Mouse (Mus musculus) ES-Bruce4 (cell line): ENCODE data around the gene Zfp865. TPM values are rescaled to one million over a fixed set of nuclear protein-coding genes. Genes with fewer than 3 reads are reported as not detected.
"Not testable (repeated sequence)": the region's sequence is repeated elsewhere in the genome, so short reads cannot be mapped to it uniquely, and the experiment has no call there.

Experiments
- H3K27ac ChIP-seq: 2 replicates; pipeline ENCODE4 v1.5.1; 2012; ENCODE audit warnings: low read length, inconsistent platforms; ENCODE audit not compliant: insufficient read depth
- H3K27me3 ChIP-seq: 2 replicates; pipeline ENCODE4 v1.6.1; 2012; ENCODE audit warnings: mild to moderate bottlenecking, low read length, inconsistent platforms; ENCODE audit not compliant: control insufficient read depth, poor library complexity, insufficient read depth, severe bottlenecking
- H3K36me3 ChIP-seq: 2 replicates; pipeline ENCODE4 v1.6.1; 2012; ENCODE audit warnings: inconsistent platforms, mild to moderate bottlenecking, low read length, moderate library complexity; ENCODE audit not compliant: control insufficient read depth, poor library complexity, insufficient read depth, severe bottlenecking
- H3K4me1 ChIP-seq: one replicate; pipeline ENCODE4 v1.8.1; 2011; ENCODE audit warnings: low read length; ENCODE audit not compliant: control insufficient read depth, insufficient read depth
- H3K4me3 ChIP-seq: 2 replicates; pipeline ENCODE4 v1.5.1; 2011; ENCODE audit warnings: low read depth, mild to moderate bottlenecking, low read length
- H3K9ac ChIP-seq: 2 replicates; pipeline ENCODE4 v1.6.1; 2012; ENCODE audit warnings: low read depth, mild to moderate bottlenecking, inconsistent platforms; ENCODE audit not compliant: poor library complexity, severe bottlenecking
- H3K9me3 ChIP-seq: replicated peaks from 2 replicates; pipeline ENCODE4 v1.6.1; 2012; ENCODE audit warnings: mild to moderate bottlenecking, low read length, inconsistent platforms; ENCODE audit not compliant: control insufficient read depth, poor library complexity, insufficient read depth, severe bottlenecking
- CTCF ChIP-seq: IDR thresholded peaks from one replicate; pipeline ENCODE4 v1.8.1; 2011; ENCODE audit warnings: low read depth, low read length
- EP300 ChIP-seq: IDR thresholded peaks from 2 replicates; pipeline ENCODE4 v1.6.1; 2011; ENCODE audit warnings: low read depth, low read length; ENCODE audit not compliant: insufficient read depth
- POLR2A ChIP-seq: IDR thresholded peaks from one replicate; pipeline ENCODE4 v1.8.1; 2011; ENCODE audit warnings: low read length; ENCODE audit not compliant: insufficient read depth
- polyA plus RNA-seq: library from polyadenylated mRNA; stranded (reverse); fragments of >200 nt; gene quantifications from 2 replicates; pipeline ENCODE4 v1.2.4, GENCODE M21; 2011; ENCODE audit warnings: low read depth; ENCODE audit not compliant: missing spikeins, insufficient read depth, insufficient read length

The Zfp865 gene
- polyA plus RNA-seq, 1 experiment: 23.0 TPM

DNA sequence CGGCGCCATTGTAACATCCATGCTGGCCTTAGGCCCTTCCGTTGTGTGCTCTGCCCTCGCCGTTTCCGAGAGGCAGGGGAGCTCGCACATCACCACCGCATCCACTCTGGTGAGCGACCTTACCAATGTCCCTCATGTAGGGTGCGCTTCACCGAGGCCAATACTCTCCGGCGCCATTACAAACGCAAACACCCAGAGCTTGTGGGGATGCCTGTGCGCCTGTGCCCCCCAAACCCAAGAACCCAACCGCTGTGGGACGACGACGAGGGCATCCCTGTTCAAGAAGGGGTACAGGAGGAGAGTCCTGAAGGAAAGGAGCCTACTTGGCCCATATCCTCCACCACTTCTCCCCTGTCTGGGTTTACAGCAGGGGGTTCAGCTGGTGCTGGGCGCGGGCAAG lies 2.2 kb upstream of the Zfp865 start:
- H3K9me3 ChIP-seq: no peaks in the 10 kb centered on the region
- peaks cover 3% of the 10 kb centered on the region for H3K4me1 ChIP-seq
- TF ChIP-seq POLR2A: no peak
- TF ChIP-seq EP300: no peak
- H3K9ac ChIP-seq: peak overlapping the region; percentile 17; the same call in 1 of the 2 replicates
- H3K4me3 ChIP-seq: peak overlapping the region; percentile 5
- no peaks in the 10 kb centered on the region for H3K27me3 ChIP-seq
- peak overlapping the region; percentile 70; the same call in 1 of the 2 replicates for H3K27ac ChIP-seq
- no peaks in the 10 kb centered on the region for H3K36me3 ChIP-seq

DNA sequence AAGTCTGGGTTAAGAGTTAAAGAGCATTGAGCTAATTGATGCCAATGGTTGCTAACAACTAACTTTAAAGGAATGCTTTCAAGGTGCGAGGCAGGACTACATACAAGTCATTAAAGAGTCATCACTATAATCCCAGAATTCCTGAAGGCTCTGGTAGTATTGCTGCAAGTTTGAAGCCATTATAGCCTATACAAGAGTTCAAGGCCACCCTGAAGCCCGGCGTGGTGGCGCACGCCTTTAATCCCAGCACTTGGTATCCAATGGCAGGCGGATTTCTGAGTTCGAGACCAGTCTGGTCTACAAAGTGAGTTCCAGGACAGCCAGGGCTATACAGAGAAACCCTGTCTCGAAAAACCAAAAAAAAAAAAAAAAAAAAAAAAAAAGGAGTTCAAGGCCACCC lies 600 bp upstream of the Zfp865 start:
- not testable (repeated sequence) for H3K27me3 ChIP-seq, H3K36me3 ChIP-seq, H3K4me1 ChIP-seq, H3K9me3 ChIP-seq
- H3K9ac ChIP-seq: peak overlapping the region; percentile 98
- H3K4me3 ChIP-seq: peak overlapping the region; percentile 42
- peak overlapping the region; percentile 70 for H3K27ac ChIP-seq

DNA sequence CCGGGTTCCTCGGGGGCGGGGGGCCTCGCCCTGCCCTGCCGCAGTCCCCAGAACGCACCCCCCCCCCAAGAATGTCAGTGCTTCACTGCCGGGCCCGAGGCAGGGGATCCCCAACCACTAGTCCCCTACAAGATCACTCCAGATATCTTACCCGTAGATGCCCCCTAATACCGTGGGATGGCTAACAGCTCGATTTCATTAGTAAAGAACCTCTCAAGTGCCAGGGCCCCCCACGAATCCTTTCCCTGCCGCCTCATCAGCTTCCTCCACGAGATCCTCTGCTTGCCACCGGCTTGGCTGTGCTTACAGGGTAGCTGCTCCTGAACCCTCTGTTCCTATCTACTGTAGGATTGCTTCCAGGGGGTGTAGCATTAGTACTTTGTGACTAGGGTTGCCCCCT lies 509 bp downstream of the Zfp865 start:
- Histone ChIP-seq H3K4me3 (peak overlapping the region; percentile 79), H3K36me3 (peaks cover 2% of the 10 kb centered on the region; the same call in 1 of the 2 replicates), H3K4me1 (peaks cover 3% of the 10 kb centered on the region), H3K27me3 (no peaks in the 10 kb centered on the region), H3K9ac (peak overlapping the region; percentile 98), H3K27ac (peak overlapping the region; percentile 65), H3K9me3 (no peaks in the 10 kb centered on the region)
- TF ChIP-seq POLR2A (no peak), CTCF (no peak), EP300 (no peak)

DNA sequence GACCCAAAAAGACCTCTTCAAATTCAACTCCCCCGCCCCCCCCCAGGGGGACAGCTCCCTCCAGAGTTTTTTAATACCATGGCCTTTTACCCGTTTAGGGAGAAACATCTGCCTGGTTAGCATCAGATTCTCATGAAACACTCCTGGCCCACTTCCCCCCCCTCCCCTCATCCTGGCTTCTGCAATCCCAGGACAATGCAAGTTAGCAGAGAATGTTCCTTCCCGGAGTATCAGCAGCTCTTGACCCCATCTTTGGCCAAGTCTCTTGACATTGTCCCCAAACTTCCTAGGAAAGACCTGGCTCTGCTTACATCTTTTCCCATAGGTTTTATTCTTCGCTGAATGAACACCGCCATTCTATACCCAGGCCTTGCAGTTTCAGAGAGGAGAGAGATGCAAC lies 1.0 kb downstream of the Zfp865 start:
- Histone ChIP-seq H3K36me3 (peaks cover 2% of the 10 kb centered on the region; the same call in 1 of the 2 replicates), H3K27ac (no peak overlapping the region), H3K9me3 (no peaks in the 10 kb centered on the region), H3K4me1 (peaks cover 3% of the 10 kb centered on the region), H3K27me3 (no peaks in the 10 kb centered on the region), H3K9ac (peak overlapping the region; percentile 98), H3K4me3 (peak overlapping the region; percentile 79)
- TF ChIP-seq EP300 (no peak), POLR2A (no peak), CTCF (no peak)

DNA sequence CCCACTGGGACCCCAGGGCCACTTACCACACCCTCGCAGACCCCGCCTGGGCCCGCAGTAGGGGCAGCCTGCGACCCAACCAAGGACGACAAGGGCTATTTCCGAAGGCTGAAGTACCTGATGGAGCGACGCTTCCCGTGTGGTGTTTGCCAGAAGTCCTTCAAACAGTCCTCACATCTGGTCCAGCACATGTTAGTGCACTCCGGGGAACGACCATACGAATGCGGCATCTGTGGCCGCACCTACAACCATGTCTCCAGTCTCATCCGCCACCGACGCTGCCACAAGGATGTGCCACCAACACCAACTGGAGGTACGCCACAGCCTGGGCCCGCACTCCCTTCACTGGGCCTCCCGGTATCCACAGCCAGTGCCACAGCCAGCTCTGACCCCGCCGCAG lies 9.4 kb downstream of the Zfp865 start:
- Histone ChIP-seq H3K27ac (no peak overlapping the region), H3K9me3 (no peaks in the 10 kb centered on the region), H3K36me3 (no peaks in the 10 kb centered on the region), H3K4me1 (no peaks in the 10 kb centered on the region), H3K27me3 (no peaks in the 10 kb centered on the region), H3K4me3 (peak overlapping the region; percentile 59), H3K9ac (no peak overlapping the region)
- TF ChIP-seq CTCF: no peak
- no peak for TF ChIP-seq EP300

DNA sequence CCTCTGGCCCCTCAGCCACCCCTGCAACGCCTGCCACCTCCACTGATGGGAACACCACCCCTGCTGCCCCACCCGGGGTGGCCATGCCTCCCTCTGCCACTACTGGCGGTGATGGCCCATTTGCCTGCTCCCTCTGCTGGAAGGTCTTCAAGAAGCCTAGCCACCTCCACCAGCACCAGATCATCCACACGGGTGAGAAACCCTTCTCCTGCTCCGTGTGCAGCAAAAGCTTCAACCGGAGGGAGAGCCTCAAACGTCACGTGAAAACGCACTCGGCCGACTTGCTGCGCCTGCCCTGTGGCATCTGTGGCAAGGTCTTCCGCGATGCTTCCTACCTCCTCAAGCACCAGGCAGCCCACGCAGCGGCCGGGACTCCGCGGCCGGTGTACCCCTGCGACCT lies 9.8 kb downstream of the Zfp865 start:
- Histone ChIP-seq H3K27ac (no peak overlapping the region), H3K36me3 (no peaks in the 10 kb centered on the region), H3K27me3 (no peaks in the 10 kb centered on the region), H3K9me3 (no peaks in the 10 kb centered on the region), H3K9ac (peak overlapping the region; percentile 41), H3K4me1 (no peaks in the 10 kb centered on the region), H3K4me3 (peak overlapping the region; percentile 59)
- TF ChIP-seq POLR2A (no peak), EP300 (no peak), CTCF (no peak)
